Mouse (Mus musculus): ENCODE measurements around the gene Zar1l.

The Zar1l gene

GRCm38 (mm10) chr5:150457904-150458739, 59.8 kb downstream of the Zar1l start:
- H3K36me3 ChIP-seq (ENCODE audit: control insufficient read depth, insufficient read depth, low read length, poor library complexity, severe bottlenecking) = peaks cover 13% of the 10 kb centered on the region
- H3K27me3 ChIP-seq (ENCODE audit: control insufficient read depth, insufficient read depth, low read length, poor library complexity, severe bottlenecking) = no peaks in the 10 kb centered on the region
- DNase-seq (ENCODE audit: low read depth, low spot score) = no peak

DNA sequence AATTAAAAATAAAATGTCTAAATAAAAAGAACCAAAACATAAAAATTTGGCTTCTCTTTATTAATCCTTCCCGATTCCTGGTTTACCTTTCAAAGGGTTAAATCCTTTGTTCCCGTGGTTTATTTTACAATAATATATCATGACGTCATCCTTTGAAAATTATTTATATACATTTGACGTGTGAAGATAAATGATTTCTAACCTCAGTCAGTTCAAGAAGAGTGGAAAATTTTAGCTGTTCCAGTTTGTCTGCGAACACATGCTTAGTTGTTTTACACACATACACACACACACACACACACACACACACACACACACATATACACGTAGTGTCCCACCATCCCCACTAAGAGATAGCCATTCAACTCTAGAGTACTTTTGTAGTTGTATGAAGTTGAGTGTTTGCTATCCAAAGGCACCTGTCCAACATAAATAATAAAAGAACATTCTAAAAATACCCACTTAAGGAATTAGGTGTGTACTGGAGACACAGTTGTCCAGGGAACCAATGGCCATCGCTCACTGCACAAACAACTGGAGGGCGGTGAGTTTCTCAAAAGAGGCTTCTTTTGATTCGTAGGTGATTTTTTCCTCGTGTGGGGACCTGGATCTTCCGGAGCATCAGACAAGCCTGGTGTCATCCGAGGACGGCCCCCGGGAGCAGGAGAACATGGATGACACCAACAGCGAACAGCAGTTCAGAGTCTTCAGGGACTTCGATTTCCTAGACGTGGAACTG, 60.6 kb downstream of the Zar1l start:
- no peaks in the 10 kb centered on the region for H3K27me3 ChIP-seq (ENCODE audit: control insufficient read depth, insufficient read depth, low read length, poor library complexity, severe bottlenecking)
- peaks cover 13% of the 10 kb centered on the region for H3K36me3 ChIP-seq (ENCODE audit: control insufficient read depth, insufficient read depth, low read length, poor library complexity, severe bottlenecking)
- no peak for DNase-seq (ENCODE audit: low read depth, low spot score)

All from splenic B cell, adult 2 months (primary cell).